Mouse (Mus musculus) kidney, adult 2 months (tissue): ENCODE measurements at regions not wholly inside any gene's neighbourhood (a gene's known extent, or its start where the extent isn't known, plus 50 kb on each side); places are given as distances from the start of the nearest gene placed in this dataset.

Source experiments
- DNase-seq: peaks from one replicate; pipeline ENCODE4 v3.0.0; 2021
- H3K27ac ChIP-seq: fragments of 200-500 bp; 2 replicates; pipeline ENCODE4 v1.5.1; 2012; ENCODE audit warnings: low read depth, low read length, control low read depth, inconsistent platforms; ENCODE audit not compliant: insufficient read depth
- H3K27me3 ChIP-seq: fragments of 200-500 bp; replicated peaks from 2 replicates; pipeline ENCODE4 v1.6.1; 2012; ENCODE audit warnings: mild to moderate bottlenecking, moderate library complexity, low read length, inconsistent platforms; ENCODE audit not compliant: control insufficient read depth, insufficient read depth
- H3K36me3 ChIP-seq: fragments of 200-500 bp; 2 replicates; pipeline ENCODE4 v1.6.1; 2012; ENCODE audit warnings: mild to moderate bottlenecking, moderate library complexity, low read length, inconsistent platforms; ENCODE audit not compliant: control insufficient read depth, insufficient read depth
- H3K4me1 ChIP-seq: fragments of 200-500 bp; 2 replicates; pipeline ENCODE4 v1.6.1; 2011; ENCODE audit warnings: low read length; ENCODE audit not compliant: control insufficient read depth, insufficient read depth
- H3K4me3 ChIP-seq: fragments of 200-500 bp; 2 replicates; pipeline ENCODE4 v1.5.1; 2011; ENCODE audit warnings: mild to moderate bottlenecking, low read depth, low read length, control low read depth; ENCODE audit not compliant: insufficient read depth
- CTCF ChIP-seq: fragments of 200-500 bp; conservative IDR thresholded peaks from 2 replicates; pipeline ENCODE4 v1.5.1; 2011; ENCODE audit warnings: low read depth, mild to moderate bottlenecking, control low read depth, low read length, moderate library complexity, mixed read lengths; ENCODE audit not compliant: insufficient read depth, insufficient read length
- POLR2A ChIP-seq: fragments of 200-500 bp; IDR thresholded peaks from one replicate; pipeline ENCODE4 v1.6.1; 2011; ENCODE audit warnings: low read depth, low read length, control low read depth
- WGBS: fragments of 180-500 bp; shearing (Covaris S2); methylation state at CpG from one replicate; pipeline ENCODE4 v1.1.7; 2018; 5-methylcytosine and 5-hydroxymethylcytosine counted together

DNA sequence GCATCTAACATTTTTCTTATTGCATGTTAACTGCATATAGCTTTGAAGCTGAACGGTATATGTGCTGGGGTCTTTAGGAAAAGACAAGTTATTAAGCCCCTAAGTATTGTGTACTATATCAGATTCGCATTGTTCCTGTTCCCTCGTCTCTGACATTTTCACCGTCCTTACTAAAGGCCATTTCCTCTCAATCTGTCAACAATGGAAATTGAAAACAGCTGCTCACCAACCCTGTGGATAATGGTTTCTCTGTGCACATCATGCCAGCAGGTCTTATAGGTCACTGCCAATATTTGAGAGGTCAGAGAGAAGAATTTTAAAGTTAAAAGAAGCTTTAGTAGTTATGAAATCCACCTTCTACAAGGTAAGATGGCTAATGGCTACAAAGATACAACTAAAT lies 797.4 kb upstream of the Impad1 start:
- H3K27me3 ChIP-seq, result no peaks in the 10 kb centered on the region
- H3K4me3 ChIP-seq, result no peak overlapping the region
- 48% methylated on average over 4 of the region's 4 CpGs for WGBS
- no peaks in the 10 kb centered on the region for H3K4me1 ChIP-seq
- no peak for DNase-seq
- H3K27ac ChIP-seq, result no peak overlapping the region
- TF ChIP-seq POLR2A (no peak), CTCF (no peak)
- no peaks in the 10 kb centered on the region for H3K36me3 ChIP-seq

DNA sequence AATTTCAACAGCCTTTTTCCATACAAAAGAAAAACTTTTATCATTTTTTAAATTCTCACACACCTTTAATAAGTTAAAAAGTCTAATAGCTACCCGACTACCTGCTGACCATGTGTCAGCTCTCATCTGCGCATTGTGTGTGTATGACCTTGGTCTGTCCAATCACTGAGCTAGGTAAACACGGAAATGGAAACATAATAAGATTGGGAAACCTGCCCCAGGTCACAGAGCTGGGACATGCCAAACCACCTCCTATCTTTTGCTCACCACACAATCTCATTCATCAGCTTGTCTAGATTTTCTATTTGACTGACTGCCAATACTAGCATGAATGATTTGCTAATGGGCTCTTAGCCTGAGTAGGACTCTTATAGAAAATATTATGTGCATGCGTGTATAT lies 794.3 kb upstream of the Impad1 start:
- TF ChIP-seq POLR2A (no peak), CTCF (no peak)
- Histone ChIP-seq H3K36me3 (no peaks in the 10 kb centered on the region), H3K27ac (no peak overlapping the region), H3K27me3 (no peaks in the 10 kb centered on the region), H3K4me3 (no peak overlapping the region), H3K4me1 (no peaks in the 10 kb centered on the region)
- DNase-seq, result peak; percentile 11
- whole genome bisulfite sequencing, result 78% methylated on average over 4 of the region's 4 CpGs

DNA sequence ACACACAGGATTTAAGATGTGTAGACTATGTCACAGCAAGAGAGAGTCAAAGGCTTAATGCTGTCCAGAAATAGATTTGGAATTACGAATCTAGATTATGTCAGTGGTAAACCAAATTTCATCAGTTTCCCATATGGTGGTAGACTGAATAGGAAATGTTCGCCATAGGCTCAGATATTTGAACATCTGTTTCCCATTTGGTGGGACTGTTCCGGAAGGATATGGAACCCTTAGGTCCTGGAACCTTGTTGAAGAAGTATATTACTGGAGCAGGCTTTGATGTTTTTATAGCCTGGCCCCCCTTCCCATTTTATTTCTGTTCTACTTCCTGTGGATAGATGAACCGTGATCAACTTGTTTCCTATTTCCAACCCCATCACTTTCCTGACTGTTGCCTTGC lies 792.0 kb upstream of the Impad1 start:
- WGBS, result 68% methylated on average over 4 of the region's 4 CpGs
- no peaks in the 10 kb centered on the region for H3K27me3 ChIP-seq
- DNase-seq, result no peak
- H3K4me3 ChIP-seq, result no peak overlapping the region
- H3K27ac ChIP-seq, result no peak overlapping the region
- H3K4me1 ChIP-seq, result no peaks in the 10 kb centered on the region
- TF ChIP-seq POLR2A, result no peak
- no peak for TF ChIP-seq CTCF
- H3K36me3 ChIP-seq, result no peaks in the 10 kb centered on the region

DNA sequence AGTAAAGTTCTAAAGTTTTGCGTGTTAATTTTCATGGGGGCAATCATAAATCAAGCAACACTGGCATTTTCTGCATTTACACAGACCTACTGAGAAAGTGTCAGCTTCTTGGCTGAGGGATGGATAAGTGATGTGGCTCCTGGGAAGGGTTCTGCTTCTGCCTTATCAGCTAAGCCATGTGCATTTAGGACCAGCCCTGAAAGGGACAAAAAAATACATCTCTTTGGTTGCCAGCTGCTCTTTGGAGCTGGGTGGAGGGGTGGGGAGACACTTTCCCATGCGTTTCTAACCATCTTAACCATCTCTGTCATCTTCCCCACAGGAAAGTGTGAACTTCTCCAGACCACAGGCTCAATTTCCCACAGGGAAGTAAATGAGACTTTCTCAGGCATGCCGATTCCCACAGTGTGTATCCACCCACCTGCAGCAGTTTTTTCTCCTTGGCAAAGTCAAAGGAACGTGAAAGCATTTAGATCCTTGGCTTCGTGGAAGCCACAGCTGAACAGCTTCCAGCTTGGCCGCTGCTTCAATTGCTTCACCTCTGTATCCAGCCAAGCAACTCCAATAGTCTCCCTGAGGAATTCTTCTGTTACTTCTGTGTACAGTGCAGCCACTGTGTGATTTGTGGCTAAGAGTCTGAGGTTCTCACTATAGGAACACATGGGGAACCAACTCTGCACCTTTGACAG lies 791.0 kb upstream of the Impad1 start:
- no peaks in the 10 kb centered on the region for H3K4me1 ChIP-seq
- WGBS, result 41% methylated on average over 6 of the region's 6 CpGs
- TF ChIP-seq CTCF (no peak), POLR2A (no peak)
- peak; percentile 42 for DNase-seq
- H3K27ac ChIP-seq, result peak overlapping the region; percentile 52
- H3K36me3 ChIP-seq, result no peaks in the 10 kb centered on the region
- no peak overlapping the region for H3K4me3 ChIP-seq
- H3K27me3 ChIP-seq, result no peaks in the 10 kb centered on the region

DNA sequence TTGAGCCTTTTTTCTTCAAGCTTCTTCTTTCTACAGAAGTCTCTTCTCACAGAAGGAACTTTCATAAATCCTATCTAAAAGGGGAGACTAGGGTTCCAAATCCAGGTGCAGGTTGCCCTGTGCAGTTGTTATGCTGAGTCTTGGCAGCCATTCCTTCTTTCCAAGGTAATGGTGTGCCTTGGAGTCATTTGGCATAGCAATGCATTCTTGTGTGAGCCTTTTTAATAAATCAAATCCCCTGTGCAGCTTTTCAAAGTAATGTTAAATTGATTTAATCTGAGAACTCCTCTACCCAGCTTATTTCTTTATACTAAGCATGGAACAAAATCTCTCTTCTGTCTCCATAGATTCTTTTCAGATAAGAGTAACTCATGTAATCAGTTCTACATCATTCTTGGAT lies 774.9 kb upstream of the Impad1 start:
- peak; percentile 32 for DNase-seq
- H3K36me3 ChIP-seq, result no peaks in the 10 kb centered on the region
- no peak overlapping the region for H3K27ac ChIP-seq
- H3K4me3 ChIP-seq, result no peak overlapping the region
- no peaks in the 10 kb centered on the region for H3K4me1 ChIP-seq
- H3K27me3 ChIP-seq, result no peaks in the 10 kb centered on the region
- TF ChIP-seq CTCF (no peak), POLR2A (no peak)

DNA sequence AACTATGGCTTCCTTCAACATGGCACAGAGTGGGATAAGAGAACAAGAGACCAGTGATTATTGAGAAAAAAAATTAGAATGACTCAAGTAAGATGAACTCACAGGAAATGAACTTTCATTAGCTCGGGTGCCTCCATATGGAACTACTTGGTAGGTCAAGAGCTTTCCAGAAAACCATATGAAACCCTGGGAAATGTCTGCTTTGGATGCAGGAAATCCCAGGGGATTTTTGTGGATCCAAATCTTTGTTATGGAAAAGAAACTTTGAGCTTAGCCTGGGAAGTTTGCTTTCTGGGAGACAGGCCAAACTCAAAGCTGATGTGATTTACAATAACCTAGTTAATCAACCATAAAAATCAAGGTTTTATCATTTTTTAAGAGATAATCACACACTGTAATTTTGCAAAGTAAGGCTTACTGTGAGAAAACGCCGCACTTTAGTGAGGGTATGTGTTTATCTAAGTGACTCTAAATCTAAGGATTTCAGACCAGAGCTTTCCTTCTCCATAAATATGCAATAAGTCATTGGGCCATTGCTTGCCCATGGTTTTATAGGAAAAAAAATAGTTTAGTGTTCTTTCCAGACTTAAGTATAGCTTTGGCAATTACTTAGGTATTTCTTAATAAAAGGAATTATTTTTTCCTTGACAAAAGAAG lies 767.0 kb upstream of the Impad1 start:
- TF ChIP-seq CTCF (no peak), POLR2A (no peak)
- H3K27ac ChIP-seq, result no peak overlapping the region
- WGBS, result 66% methylated on average over 3 of the region's 3 CpGs
- H3K27me3 ChIP-seq, result no peaks in the 10 kb centered on the region
- H3K4me3 ChIP-seq, result no peak overlapping the region
- no peaks in the 10 kb centered on the region for H3K36me3 ChIP-seq
- no peaks in the 10 kb centered on the region for H3K4me1 ChIP-seq
- DNase-seq, result no peak

DNA sequence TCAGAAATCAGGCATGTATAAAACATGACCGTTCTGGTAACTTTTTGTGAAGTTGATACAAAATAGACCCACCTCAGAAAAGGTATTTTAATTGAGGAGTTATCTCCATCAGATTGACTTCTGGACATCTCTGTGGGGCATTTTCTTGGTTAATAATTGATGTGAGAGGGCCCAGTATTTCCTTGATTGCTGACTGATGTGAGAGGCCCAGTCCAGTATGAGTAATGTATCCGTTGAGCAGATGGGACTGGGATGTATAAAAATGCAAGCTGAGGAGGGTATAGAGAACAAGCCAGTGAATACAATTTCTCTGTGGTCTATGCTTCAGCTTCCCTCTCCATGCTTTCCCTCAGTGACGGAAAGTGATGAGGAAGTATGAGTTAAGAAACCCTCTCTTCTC lies 747.0 kb upstream of the Impad1 start:
- TF ChIP-seq CTCF, result no peak
- TF ChIP-seq POLR2A, result no peak
- Histone ChIP-seq H3K4me3 (no peak overlapping the region), H3K4me1 (no peaks in the 10 kb centered on the region), H3K36me3 (no peaks in the 10 kb centered on the region), H3K27ac (no peak overlapping the region), H3K27me3 (no peaks in the 10 kb centered on the region)
- 73% methylated on average over 3 of the region's 3 CpGs for WGBS
- DNase-seq, result no peak

DNA sequence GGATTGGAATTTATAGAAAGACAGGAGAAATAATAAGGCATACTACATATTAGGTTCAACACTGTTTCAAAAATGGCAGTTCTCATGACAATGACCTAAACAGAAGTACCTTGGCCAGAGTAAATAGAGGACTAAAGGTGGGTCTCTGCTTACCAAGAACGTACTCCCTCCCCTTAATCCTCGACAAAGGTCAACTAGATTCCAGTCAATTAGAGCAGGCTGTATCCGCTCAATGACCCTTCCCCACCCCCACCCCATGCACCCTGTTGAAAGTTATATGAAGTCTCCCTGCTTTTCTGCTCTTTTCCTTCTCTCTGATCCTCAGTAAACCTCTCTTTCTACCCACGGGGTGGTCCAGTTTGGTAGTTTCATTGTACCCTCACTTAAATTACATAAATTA lies 737.3 kb upstream of the Impad1 start:
- Histone ChIP-seq H3K36me3 (no peaks in the 10 kb centered on the region), H3K4me1 (no peaks in the 10 kb centered on the region), H3K27me3 (no peaks in the 10 kb centered on the region), H3K4me3 (no peak overlapping the region), H3K27ac (no peak overlapping the region)
- 49% methylated on average over 4 of the region's 4 CpGs for WGBS
- DNase-seq, result no peak
- TF ChIP-seq CTCF, result no peak
- no peak for TF ChIP-seq POLR2A
